Mouse (Mus musculus) G1E (cell line): ENCODE measurements around the gene Nme7.

ENCODE experiments used
- CTCF ChIP-seq: IDR thresholded peaks from 2 replicates; pipeline ENCODE4 v1.5.1; 2012; ENCODE audit warnings: low read depth, low read length, inconsistent platforms, mixed read lengths
- GATA1 ChIP-seq: IDR thresholded peaks from 2 replicates; pipeline ENCODE4 v1.6.1; 2012; ENCODE audit warnings: borderline replicate concordance, low read length, inconsistent platforms, mixed read lengths
- POLR2AphosphoS5 ChIP-seq: IDR thresholded peaks from 2 replicates; pipeline ENCODE4 v1.6.1; 2012; ENCODE audit warnings: low read depth, low read length, inconsistent platforms; ENCODE audit not compliant: insufficient replicate concordance

DNA sequence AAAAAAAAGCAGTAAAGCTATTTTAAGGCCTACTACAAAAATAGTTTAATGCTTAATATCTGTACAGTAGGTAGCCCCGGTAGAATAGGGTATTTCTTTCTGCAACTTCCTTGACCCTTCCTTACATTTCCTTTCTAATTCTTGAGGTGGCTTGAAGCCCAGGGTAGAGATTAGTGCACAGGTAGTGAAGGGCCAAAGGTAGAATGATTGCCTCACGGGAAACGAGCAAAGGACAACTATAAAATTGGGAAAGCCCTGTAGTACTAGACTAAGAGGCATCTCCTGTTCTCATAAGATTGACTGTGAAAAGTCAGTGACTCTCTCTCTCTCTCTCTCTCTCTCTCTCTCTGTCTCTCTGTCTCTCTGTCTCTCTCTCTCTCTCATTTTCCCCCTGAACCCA lies 31.5 kb downstream of the Nme7 start:
- TF ChIP-seq CTCF (no peak), POLR2AphosphoS5 (no peak), GATA1 (no peak)
